Mouse (Mus musculus) embryo, embryonic 9.5 days (tissue): ENCODE measurements at regions not wholly inside any gene's neighbourhood (a gene's known extent, or its start where the extent isn't known, plus 50 kb on each side); places are given as distances from the start of the nearest gene placed in this dataset.
"Not testable (repeated sequence)": the region's sequence is repeated elsewhere in the genome, so short reads cannot be mapped to it uniquely, and the experiment has no call there.

ENCODE experiments used
- DNase-seq: peaks from one replicate; pipeline ENCODE4 v3.0.0-alpha.2; 2017; ENCODE audit errors: extremely low spot score

DNA sequence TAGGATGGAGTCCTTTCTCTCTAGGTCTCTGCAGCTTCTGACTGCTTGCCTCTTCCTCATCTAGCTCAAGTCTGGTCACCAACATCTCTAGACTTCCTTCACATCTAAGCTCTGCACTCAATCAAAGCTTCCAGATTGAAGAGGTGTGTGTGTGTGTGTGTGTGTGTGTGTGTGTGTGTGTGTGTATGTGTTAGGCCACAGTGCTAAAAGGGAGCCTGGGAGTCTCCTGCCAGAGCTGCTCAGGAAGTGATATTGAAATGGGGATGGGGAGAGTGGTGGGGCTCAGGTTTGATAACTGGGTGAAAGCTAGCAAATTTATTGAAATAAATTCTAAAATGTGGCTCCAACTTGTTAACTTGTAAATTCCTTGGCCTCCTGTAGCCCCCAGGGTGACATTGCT lies 73.3 kb downstream of the Gm31371 start:
- not testable (repeated sequence) for DNase-seq

DNA sequence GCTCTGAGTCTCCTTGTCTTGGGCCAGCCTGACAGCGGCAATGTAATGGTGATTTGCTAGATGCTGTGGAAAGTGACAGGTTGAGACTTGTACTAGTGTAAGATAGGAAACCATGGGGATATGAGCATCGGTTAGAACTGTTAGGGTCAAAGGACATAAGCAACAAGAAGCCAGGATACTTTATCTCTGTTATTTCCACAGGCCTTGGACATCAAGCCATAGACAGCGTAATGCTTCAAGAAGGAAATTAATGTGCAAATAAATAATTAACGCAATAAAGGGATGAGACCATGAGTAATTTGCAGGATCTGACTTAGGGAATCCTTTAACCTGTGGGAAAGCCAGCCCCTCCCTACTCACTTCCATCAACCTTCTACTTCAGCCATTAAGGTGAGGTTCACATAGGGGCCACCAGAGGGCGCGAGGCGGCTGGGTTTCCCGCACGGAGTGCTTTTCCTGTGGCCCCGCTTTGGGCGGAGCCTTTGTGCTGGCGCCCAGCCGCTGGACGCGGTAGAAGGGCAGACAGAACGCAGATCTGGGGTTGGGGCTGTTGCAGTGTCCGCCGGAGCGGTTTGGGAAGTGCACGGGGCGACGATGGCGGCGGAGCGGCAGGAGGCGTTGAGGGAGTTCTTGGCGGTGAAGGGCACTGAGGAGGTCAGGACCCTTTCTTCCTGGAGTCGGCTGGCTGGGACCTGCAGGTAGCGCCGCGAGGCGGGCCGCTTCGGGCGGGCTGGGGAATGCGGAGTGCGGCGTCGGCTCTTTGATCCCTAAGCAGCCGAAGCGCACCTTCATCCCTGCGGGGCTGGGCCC lies 76.5 kb downstream of the Gm31371 start:
- peak; percentile 76 for DNase-seq

DNA sequence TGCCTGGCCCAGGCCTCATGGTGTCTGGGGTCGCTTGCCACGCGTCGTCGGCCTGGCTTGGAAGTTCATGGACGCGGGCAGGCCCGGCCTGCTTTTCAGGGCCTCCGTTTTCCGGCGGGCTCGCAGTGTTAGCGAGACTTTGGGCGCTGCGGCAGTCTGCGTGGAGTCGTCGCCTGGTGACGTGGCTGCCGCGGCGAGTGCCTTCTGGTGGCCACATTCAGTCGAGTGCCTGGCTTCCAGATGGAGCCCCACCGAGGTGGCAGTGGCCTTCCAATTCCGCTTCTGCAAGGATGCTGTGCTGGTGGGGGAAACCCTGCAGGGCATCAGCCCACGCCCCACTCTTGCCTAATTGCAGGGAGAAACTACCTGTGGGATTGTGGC lies 77.1 kb downstream of the Gm31371 start:
- DNase-seq, result not testable (repeated sequence)

DNA sequence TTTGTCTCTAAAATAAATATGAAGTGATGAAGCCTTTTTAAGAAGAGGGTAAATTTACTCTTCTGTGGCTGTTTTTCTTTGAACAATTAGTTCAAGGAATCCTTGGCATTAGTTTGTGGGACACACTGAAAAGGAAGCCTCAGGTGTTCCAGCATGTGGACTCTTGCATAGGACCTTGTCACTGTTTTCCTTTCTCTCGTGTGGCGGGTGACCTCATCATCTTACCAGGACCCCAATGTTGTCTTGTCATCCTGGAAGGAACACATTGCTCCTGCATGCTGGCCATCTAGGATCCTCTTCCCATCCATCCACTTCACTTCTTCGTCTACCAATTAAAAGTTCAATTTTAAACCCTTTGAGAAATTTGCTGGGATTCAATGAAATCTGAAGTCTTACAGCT lies 104.9 kb downstream of the Gm31371 start:
- not testable (repeated sequence) for DNase-seq

DNA sequence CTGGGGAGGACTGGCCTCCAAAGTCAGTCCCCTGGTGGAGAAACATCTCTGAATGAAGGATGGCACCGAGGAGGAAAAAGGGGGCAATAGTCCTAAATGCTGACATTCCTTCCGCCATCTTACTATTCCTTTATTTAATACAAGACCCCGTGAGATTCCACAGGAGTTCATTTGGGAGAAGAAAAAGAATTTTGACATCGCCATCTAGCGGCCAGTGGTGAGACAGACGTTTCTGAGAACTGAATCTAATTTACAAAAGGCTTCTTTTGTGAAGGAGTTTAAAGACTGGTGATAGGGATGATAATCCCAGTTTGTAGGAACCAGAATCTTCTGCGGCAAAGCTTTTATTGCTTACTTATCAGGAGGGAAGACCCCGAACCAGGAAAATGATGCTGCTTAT lies 107.8 kb downstream of the Gm31371 start:
- DNase-seq, result not testable (repeated sequence)

DNA sequence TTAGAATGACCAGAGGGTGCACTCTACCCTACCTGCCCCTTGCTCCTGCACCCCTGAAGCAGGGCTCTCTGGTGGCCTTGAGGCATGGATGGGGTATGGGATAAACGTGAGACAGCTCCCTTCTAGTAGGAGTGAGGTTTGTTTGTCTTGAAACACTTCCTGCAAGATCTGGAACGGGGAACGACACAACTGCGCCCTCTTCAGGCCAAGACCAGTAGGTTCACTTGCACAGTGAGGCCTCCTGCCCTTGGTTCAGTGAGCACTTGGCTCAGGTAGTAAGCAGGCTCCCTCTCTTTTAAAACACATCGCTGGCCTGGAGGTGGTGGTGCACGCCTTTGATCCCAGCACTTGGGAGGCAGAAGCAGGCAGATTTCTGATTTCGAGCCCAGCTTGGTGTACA lies 110.1 kb downstream of the Gm31371 start:
- not testable (repeated sequence) for DNase-seq

DNA sequence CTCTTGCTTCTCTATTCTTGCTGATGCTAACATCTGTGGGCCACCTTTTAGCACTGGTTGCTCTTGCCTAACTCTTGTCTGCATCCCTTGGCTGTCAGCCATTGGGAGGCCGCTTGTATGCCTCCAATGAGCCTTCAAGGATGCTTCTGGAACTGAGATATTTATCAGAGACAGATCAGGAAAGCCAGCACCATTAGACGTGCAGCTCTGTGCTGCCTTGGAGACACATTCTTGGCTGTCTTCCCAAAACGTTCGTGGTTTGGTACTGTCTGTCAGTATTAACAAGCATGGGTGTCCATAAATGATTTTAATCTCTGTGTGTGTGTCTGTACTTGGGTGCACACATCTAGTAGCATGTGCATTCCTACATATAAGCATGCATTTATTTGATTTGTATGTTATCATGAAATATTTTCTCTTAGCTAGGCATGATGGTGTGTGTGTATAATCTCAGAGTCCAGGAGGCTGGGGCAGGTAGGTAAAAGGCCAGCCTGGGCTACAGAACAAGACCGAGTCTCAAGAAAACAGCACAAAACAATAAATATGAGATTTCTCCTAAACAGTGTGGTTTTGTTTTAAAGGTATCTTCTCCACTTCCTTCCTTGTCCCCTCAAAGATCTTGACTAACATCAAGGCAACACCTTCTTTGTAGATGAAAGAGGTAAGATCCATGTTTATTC lies 111.4 kb downstream of the Gm31371 start:
- not testable (repeated sequence) for DNase-seq

DNA sequence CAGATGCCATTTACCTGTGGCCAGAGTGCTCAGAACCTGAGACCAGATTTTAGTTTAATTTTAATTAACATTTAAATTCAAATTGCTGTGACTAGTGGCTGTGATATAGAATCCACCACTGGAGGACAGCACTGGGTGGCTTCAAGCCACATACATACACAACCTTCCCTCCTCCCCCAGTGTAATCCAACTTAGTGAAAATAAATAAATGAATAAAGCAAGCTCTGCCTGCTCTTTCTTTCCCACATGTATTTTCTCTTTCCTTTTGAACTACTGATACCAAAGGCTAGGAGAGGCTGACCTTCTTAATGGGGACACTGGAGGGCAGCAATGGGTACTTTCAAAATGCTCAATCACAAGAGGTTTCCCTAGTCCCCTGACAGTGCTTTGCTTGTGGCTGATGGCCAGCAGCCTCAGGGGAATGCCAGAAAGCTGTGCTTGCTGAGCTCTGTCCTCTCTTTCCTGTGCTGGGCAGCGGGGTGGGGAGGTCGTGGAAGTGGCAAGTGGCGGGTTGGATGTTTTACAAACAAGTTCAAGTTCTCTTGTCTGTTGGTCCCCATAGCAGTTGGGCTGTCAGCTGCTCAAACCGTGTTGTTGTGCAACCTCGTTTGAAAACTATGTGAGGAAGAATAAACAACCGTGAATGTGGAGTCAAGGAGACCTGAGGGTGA lies 112.4 kb downstream of the Gm31371 start:
- not testable (repeated sequence) for DNase-seq

DNA sequence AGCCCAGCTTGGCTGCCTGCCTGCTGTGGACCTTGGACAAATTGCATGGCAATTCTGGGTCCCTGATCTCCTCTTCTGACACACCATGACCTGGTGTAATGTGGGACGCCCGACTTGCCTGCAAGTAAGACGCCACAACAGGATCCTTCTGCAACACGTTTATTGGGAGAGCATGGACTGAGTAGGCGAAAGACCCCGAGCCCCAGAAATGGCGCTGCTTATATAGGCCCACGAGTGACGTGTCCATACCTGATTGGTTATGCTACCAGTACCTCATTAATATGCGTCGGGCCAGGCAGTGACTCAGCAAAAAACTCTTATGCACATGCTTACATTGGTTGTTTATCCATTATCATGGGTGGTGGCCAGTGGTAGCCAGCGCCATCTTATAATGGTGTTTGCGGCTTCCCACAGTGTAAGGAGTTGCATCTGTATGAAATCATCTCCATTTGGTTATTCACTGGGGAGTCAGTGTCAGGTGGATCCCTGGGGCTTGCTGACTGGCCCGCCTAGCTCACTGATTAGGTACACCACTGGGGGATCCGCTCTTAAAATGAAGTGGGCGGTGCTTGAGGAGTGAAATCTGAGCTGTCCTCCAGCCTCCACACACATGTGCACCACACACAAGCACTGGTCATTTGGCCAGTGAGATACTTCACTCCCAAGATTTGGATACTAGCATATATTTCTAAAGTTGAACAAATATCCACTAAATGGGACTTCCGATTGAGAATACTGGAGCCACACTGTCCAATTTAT lies 113.1 kb downstream of the Gm31371 start:
- DNase-seq, result not testable (repeated sequence)

DNA sequence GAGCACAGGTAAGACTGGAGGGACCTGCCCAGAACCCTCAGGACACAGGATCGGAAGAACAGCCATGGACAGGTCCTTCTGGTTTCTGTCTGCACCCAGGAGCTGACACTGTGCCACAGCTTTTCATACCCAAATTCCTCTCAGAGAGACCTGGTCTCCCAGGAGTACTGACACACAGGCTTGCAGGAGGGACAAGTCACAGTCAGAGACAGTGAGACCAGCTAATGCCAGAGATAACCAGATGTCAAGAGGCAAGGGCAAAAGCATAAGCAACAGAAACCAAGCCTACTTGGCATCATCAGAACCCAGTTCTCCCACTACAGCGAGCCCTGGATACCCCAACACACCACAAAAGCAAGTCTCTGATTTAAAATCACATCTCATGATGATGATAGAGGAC lies 122.3 kb downstream of the Gm31371 start:
- not testable (repeated sequence) for DNase-seq

DNA sequence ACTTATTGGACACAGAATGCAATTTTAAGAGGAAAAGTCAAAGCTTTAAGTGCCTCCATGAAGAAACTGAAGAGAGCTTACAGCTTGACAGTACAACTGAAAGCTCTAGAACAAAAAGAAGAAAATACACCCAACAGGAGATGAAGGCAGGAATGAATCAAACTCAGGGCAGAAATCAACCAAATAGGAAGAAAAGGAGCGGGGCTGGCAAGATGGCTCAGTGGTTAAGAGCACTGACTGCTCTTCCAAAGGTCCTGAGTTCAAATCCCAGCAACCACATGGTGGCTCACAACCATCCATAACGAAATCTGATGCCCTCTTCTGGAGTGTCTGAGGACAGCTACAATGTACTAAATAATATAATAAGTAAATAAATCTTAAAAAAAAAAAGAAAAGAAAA lies 124.8 kb downstream of the Gm31371 start:
- DNase-seq, result not testable (repeated sequence)

DNA sequence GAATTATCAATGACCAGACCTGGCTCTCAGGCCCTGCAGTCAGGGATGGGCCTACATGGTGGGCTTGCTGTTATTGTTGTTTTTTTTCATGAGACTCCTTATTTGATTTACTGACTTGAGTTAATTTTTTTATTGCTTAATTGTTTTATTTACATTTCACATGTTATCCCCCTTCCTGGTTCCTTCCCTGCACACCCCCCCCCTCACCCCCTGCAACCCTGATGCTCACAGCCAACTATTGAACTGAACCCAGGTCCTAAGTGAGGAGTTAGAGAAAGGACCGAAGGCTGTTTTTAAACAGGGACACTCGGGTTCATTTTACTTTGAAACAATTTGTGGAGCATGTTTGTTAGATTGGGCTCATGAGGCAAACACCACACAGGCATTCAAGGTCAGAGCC lies 126.9 kb downstream of the Gm31371 start:
- DNase-seq, result not testable (repeated sequence)

DNA sequence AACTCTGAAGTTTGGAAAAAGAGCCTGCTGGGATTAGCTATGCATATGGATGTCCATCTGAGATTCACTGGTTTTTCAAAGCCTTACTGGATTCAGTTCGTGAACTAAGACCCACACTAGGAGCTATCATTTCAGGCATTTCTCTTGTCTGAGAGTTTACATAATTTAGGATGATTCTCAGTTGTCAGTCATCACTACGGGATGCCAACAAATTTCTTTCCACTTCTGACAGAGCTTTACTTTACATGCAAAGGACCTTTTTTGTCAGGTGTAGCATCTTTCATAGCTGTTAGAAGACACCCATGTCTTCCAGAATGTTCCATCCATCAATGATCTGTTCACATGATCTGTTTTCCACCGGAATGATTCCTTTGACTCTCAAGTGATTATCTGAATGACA lies 154.4 kb downstream of the Gm31371 start:
- DNase-seq, result not testable (repeated sequence)

DNA sequence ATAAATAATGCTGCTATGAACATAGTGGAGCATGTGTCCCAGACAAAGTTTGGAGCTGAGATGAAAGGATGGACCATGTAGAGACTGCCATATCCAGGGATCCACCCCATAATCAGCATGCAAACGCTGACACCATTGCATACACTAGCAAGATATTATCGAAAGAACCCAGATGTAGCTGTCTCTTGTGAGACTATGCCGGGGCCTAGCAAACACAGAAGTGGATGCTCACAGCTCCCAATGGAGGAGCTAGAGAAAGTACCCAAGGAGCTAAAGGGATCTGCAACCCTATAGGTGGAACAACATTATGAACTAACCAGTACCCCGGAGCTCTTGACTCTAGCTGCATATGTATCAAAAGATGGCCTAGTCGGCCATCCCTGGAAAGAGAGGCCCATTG lies 194.9 kb downstream of the Gm31371 start:
- DNase-seq, result not testable (repeated sequence)

DNA sequence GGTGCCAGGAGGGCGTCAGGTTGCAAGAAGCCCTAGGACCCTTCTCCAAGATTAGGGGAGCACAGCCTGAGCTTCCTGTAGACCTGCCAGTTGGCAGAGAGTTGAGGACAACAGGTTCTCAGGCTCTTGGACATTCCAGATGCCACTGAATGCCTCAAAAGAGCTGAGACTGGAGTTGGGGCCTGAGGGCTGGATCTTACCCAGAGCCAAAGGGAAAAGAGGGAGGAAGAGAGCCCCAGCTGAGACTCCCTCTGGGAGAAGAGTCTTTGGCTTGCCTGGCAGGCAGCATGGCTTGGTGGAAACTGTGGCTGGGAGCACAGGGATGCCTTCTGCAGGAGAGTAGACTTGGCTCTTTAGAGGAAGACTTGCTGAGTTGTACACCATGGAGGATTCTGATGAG lies 197.0 kb downstream of the Gm31371 start:
- not testable (repeated sequence) for DNase-seq

DNA sequence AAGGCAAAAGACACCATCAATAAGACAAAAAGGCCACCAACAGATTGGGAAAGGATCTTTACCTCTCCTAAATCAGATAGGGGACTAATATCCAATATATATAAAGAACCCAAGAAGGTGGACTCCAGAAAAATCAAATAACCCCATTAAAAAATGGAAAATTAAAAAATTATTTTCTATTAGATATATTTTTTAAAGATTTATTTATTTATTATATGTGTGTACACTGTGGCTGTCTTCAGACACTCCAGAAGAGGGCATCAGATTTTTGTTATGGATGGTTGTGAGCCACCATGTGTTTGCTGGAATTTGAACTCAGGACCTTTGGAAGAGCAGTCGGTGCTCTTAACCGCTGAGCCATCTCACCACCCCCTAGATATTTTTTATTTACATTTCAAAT lies 199.2 kb downstream of the Gm31371 start:
- DNase-seq, result not testable (repeated sequence)

DNA sequence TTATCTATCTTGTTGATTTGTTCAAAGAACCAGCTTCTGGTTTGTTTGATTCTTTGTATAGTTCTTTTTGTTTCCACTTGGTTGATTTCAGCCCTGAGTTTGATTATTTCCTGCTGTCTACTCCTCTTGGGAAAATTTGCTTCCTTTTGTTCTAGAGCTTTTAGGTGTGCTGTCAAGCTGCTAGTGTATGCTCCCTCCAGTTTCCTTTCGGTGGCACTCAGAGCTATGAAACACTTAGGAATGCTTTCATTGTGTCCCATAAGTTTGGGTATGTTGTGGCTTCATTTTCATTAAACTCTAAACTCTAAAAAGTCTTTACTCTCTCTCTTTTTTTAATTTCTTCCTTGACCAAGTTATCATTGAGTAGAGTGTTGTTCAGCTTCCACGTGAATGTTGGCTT lies 204.0 kb downstream of the Gm31371 start:
- DNase-seq, result not testable (repeated sequence)

DNA sequence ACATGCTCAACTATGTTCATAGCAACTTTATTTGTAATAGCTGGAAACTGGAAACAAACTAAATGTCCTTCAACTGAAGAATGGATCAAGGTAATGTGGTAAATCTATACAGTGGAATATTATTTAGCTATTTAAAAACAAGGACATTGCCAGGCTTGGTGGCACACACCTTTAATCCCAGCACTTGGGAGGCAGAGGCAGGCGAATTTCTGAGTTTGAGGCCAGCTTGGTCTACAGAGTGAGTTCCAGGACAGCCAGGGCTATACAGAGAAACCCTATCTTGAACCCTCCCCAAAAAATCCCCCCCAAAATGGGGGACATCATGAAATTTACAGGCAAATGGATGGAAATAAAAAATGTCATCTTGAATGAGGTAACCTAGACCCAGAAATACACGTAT lies 213.6 kb downstream of the Gm31371 start:
- DNase-seq, result not testable (repeated sequence)

DNA sequence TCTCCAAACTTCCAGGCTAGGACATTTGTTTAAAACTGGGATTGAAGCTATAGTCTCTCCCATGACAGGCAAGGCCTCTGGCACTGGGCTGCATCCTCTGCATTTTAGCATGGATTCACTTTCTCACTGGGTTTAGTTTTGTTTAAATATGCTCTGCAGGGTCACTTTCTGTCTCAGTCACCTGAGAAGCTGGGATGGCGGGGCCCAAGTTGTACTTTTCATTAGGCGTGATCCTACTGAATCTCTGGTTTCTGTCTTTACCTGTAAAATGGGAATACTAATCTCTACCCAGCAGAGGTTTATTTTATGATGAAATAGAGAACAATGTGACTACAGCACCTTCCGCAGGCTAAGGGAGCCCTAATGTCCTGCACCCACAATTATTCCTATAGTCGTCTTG lies 216.4 kb downstream of the Gm31371 start:
- DNase-seq, result not testable (repeated sequence)

DNA sequence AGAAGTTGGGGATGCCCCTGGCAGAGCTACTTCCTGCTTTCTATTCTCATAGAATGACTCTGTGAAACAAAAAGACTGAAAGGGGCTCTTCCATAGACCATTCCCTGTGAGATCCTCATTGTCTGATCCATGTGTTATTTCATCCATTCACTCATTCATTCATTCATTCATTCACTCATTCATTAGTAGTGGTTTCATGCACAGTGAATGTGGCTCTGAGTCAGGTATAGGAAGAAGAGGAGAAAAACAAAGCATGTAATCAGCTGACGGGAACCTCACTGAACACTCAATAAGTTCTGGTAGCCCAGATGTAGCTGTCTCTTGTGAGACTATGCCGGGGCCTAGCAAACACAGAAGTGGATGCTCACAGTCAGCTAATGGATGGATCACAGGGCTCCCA lies 217.0 kb downstream of the Gm31371 start:
- not testable (repeated sequence) for DNase-seq

DNA sequence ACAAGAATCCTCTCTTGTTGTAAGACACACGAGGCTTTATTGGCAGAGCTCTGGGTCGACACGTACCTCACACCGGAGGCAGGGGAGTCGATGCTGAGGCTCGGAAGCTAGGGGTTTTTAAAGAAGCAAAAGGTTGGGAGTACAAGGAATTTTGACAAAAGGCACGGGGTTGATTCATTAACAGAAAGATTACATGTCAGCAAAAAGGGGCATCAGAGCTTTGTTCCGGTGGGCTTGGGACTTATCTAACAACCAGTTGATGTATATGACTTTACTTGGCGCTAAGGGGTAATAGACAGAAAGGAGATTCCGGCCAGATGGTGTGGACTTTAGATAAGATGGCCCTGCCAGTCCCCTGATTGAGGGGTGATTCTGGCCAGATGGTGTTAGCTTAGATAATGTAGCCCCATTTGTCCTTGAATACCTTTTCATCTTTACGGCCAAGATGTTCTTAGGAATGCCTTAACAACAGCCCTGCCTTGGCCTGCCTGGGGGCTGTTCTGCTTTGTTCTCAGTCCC lies 218.3 kb downstream of the Gm31371 start:
- DNase-seq, result not testable (repeated sequence)
